Mouse (Mus musculus) right cerebral cortex, postnatal 10 days (tissue): Measurements from ENCODE around the gene Acot9.

Source experiments
- DNase-seq, 2 experiments: peaks; one replicate each; pipeline ENCODE4 v3.0.0; 2021; ENCODE audit warnings: low spot score in 2 of 2

Acot9 gene

DNA sequence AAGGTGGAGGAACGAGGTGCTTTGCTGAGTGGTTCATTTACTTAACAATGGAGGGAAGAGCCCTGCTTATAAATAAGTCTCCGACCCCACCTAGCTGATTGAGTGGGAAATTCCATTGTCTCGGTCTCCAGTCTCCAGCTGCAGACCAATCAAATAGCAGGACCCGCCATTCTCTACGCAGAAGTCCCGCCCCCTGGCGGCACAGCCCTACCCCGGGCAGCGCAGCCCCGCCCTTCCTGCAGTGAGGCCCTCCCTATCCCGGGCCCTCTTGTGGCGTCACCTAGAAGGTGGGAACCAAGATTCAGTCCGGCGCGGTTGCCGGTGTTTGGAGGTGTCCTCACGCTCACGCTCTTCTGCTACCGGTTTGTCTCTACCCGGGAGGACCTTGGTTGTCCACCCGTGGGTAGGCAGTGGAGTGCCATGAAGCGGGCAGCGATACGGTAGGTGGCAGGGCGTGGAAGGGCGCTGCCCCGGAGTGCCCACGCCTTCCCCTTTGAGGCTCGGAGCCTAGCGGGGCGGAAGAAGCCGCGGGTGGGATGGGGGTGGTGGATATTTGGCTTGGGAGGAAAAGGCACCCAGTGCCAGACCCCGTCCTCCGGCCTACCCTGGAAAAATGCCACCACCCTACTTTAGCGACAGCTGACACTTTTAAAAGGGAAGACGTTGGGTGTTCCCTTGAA lies at the start of gene Acot9:
Gene Acot9 (plus strand): TSS at position 209 of the 680 bp plus-strand sequence.
- peak; percentile 90 to 92 for DNase-seq

DNA sequence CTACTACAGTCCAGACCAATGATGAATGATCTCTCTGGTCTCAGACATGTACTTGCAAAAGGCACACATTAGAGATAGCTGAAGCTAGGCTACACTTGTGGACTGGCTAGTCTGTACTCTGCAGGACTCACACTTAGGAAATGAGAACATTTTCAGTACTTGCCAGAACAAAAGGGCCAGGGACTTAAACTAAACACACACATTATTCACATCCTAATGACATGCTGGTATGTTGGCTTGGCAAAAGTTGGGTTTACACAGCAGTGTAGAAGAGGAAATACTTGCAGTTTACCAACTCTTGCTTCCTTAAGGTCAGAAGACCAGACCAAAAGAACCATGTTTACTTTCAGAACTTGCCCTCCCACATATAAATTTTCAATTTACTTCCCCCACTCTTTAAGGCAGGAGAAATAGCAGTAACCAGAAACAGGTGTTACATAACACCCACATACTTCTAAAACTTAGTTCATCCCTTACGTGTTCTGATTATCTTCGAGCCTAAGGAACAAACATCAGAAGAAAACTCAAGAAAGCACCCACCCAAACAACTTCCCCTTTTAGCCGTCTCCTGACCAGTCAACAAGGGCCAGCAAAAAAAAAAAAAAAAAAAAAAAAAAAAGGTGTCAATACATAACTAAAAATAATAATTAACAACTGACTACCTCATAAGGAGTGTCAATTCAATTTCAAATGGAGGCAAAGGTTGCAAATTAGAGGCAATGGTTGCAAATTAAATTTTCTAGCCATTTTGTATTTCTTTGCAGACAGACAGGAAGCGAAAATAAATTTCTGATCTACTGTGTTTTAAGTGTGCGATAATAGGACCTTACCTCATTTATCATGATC lies 47.7 kb upstream of the Acot9 start:
- DNase-seq, result no peak

DNA sequence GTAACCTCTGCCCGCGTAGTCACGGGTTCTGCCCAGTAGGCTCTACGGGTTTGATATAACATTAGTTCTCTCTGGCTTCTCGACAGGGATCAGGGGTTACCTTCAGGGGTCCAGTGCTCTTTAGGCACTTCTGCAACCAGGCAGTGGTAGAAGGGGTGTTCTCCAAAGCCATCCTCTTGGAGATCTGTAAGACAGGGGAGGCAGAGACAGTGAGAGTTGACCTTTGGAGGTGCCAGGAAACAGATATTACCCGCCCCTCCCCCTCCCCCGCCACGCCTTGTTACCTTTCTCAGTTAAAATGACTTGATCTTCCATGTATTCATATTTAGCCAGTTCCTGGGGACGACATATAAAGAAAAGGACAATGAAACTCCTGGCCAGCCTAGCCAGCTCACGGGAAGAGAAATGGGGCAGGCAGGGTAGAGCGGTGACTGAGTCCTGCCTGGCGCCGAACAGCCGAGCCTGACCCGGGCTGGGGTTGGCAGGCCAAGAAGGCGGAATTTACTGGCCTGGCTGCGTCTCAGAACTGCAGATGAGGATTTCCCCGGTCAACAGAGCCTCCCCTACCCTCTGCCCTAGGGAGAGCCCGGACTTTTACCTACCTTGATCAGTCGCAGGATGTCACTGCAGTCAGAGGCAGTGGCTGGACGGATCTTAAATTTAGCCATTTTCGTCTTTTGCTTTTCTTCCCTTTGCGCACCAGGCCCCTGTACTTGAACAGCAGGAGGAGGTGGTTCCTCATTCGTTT lies 46.6 kb upstream of the Acot9 start:
- DNase-seq, result peak; percentile 22 to 23

DNA sequence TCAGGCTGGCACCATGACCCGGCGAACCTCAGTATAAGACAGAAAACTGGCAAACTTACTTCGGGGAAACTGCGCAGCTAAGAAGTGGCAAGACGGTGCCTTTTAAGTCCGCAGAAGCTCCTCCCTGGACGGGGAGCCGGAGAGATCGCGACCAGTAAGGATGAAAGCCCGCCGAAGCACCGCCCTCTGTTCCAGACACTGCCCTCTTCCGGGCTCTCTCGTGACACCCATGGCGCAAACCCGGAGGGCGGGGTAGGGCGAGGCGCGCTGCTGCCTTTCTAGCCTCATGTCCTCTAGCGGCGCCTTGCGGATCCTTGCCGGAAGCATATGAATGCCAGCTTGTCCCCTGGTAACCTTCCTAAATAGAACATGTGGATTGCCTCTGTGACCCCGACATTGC lies 46.0 kb upstream of the Acot9 start, which contains the start of gene Sat1:
Gene Sat1 (minus strand): TSS at position 179 of the 400 bp plus-strand sequence.
- peak; percentile 92 to 93 for DNase-seq

DNA sequence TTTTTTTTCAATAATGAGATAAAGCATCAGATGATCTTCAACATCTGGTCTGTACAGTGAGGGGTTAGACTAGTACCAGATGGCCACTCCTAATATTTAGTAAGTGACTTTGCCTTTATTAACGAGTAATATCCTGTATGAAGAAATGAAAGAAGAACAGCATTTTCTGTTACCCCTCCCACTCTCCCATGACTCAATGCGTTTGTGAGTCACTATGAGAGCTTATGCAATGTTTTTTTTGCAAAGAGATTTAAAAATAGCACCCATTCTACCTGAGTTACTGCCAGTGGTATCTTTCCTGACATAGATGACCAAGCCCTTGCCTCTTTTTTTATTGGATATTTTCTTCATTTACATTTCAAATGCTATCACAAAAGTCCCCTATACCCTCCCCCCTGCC lies 44.0 kb upstream of the Acot9 start:
- DNase-seq, result no peak

DNA sequence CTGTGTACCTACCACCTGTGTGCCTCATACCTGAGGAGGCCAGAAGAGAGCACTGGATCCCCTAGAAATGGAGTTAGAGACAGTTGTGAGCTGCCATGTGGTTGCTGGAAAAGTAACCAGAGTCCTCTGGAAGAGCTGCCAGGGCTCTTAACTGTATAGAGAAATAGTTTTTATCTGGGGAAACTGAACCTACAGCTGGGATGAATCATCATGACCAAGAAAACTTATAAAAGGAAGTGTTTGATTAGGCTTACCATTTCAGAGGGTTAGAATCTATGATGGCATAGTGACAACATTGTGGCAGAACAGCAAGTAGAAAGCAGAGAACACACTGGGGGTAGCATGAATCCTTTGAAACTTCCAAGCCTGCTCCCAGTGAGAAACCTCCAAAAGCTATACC lies 5.4 kb upstream of the Acot9 start:
- no peak for DNase-seq

DNA sequence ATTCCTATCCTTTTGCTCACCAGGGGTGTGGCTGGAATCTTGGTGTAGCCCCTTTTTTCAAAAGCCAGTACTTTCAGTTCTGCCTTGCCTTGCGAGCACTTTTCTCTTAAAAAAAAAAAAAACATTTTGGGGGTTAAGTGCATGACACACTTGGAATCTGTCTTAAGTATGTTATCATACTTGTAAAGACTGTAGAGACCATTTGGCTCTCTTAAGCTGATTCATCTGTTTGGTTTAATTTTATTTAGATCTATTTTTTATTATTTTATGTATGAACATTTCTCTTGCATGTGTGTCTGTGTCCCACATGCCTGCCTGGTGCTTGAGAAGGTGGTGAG lies 641 bp downstream of the Acot9 start:
- no peak for DNase-seq

DNA sequence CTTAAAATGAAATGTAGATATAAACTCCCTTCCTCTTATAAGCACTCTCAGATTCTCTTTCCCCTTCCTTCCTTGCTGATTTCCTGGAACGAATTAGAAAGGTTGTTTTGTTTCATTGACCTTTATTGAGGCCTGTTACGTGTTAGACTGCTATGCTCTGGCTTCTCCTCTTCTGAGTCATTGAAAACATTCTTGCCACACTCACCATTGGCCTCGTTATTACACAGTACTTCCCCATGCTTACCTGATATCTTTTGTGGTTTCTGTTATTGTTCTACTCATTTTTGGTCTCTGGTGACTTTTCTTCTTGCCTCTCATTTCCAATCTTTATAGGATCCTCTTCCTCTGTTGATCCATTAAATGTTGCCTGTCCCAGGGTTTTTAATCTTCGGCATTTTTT lies 16.2 kb downstream of the Acot9 start:
- DNase-seq, result no peak

DNA sequence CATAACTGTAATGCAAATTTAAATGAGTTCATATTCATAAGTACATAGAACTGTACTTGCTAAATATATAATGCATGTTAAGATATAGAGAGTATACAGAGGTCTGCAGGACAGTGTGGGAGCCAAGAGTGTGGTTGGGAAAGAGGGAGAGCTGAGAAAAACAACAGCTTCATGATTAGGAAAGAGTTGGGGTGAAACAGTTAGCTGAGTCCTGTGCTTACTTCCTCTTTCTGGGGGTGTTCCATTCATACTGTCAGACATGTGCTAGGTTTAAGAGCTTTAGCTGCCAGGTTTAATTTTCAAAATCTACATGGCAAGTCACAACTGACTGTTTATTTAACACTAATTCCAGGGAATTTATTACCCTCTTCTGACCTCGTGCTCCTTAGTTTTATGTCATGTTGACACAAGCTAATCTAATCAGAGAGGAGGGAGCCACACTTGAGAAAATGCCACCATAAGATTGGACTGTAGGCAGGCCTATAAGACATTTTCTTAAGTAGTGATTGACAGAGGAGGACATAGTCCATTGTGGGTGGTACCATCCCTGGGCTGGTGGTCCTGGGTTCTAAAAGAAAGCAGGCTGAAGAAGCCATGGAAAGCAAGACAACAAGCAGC lies 18.3 kb downstream of the Acot9 start:
- no peak for DNase-seq

DNA sequence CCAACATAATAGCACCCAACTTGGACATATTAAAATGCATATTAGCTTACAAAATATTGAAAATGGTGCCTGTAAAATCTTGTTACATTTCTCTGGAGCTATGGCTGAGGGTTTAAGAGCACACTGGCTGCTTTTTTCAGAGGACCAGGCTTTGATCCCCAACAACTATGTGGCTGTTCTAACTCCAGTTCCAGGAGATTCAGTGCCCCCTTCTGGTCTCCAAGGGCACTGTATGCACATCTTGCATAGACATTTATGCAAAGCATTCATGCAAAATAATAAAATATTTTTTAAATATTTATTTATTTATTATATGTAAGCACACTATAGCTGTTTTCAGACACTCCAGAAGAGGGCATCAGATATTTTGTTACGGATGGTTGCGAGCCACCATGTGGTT lies 44.1 kb downstream of the Acot9 start:
- DNase-seq, result no peak

DNA sequence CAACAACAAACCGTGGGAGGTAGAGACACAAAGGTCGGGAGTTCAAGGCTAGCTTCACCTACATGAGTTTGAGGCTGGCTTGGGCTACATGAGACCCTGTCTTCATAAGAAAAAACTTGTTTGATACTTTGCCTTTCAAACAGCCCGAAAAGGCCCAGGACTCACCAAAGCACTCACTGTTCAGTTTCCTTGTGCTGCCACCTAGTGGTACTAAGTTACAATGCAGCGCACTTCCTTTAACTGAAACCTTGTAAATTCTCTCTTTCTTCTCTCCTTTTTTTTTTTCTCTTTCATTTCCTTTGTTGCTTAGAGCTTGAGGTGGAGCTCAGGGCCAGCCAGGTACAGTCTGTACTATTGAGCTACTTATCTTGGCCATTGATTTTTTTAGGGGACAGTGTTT lies 55.8 kb downstream of the Acot9 start:
- peak; percentile 26 to 37 for DNase-seq

DNA sequence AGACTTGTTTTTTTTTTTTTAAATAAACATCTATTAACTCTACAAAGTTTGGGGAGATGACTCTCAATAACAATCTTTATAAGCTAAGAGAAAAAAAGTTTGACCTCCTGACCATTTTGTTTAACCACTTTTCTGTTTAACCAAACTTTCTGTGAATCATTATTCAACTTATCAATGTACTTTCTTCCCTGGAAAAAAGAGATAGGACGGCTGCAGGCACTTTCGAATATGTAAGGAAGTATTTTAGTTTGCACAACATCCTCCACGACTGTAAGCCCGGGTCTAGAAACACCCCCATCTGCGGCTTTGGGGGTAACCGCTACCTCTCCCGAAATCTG lies 75.3 kb downstream of the Acot9 start:
- no peak for DNase-seq

DNA sequence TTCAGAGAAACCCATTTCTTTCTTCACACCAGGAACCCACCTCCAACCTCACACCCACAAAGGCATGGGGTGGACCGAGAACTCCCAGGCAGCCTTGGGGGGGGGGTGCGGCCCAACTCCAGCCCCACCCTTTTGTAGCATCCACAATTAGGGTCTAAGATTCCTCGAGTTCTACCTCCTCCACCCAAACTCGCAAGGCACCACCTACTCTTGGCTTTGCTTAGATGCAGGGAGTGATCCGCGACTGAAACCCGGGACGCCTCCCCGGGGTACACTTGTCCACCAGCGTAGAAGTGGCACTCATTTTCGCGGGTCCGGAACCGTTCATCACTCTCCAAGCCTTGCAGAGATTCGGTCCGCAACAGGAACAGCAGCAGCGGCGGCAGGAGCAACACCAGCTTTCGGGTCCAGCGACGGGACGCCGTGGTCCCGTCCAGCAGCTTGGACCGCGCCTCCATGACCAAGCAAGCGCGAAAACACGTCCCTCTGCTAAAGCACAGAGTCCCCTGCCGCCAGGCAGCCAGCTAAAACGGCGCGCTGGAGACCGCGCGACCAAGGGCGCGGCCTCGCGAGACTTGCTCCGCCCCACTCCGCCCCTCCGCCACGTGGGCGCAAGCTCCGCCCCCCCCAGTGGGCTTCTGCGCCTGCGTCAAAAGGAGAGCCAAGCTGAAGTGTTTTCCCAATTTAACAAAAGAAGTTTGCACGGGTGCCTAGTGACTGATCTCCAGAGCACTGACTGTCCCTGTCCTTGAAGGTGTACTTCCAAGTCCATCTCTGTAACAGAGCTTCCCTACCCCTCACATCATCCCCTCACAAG lies 75.9 kb downstream of the Acot9 start:
- peak; percentile 82 to 84 for DNase-seq

DNA sequence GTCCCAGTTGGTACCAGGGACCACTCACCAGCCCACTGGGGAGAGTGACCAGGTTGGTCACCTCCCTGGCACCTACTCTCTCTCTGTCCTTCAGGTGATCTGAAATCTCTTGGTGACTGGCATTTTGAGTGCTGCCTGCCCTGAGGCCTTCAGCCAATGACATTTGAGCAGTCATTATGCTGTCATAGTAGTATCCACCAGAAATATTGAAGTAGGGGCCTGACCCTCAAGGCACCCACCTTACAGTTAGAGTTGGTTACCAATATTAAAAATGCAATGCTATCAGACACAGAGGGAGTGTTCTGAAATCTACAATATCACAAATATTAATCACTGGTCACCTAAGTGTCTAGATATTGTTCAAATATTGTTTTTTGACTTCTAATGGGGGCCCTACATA lies 78.4 kb downstream of the Acot9 start, which contains the start of gene Prdx4:
Gene Prdx4 (minus strand): TSS at position 101 of the 400 bp plus-strand sequence.
- no peak for DNase-seq

DNA sequence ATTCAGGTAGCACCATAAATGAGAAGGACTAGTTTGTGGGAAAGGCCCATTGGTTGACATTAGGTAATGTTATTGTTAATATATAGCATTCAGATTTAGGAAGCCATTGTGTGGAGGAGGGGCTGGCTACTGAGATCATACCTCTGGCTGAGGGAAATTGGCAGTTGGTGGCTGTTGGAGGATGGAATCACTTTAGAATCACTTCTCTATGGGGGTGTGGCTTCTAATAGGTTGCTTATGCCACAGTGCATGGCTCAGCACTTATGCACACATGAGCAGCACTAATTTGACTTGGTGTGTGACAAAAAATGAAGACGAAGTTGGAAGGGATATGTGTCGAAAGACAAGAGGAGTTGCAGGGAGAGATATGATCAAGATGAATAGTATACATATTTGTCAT lies 84.0 kb downstream of the Acot9 start:
- DNase-seq, result no peak
